Mouse (Mus musculus): Measurements from ENCODE around the gene Maml3. TPM values are rescaled to one million over a fixed set of nuclear protein-coding genes. Genes with fewer than 3 reads are reported as not detected.
A peak's percentile ranks its signal among the peaks of the same experiment; 100 is the strongest.

The Maml3 gene
- total and polyA plus RNA-seq, 3 experiments: 0.81 to 1.8 (median 0.98) TPM

- TF ChIP-seq SMC3 (IDR thresholded peaks at IDR 0.05; ENCODE audit: low read depth, low read length): no peak
These were observed 326.7 kb downstream of the Maml3 start (continued) for GRCm38 (mm10) chr3:51778179-51778578.

DNA sequence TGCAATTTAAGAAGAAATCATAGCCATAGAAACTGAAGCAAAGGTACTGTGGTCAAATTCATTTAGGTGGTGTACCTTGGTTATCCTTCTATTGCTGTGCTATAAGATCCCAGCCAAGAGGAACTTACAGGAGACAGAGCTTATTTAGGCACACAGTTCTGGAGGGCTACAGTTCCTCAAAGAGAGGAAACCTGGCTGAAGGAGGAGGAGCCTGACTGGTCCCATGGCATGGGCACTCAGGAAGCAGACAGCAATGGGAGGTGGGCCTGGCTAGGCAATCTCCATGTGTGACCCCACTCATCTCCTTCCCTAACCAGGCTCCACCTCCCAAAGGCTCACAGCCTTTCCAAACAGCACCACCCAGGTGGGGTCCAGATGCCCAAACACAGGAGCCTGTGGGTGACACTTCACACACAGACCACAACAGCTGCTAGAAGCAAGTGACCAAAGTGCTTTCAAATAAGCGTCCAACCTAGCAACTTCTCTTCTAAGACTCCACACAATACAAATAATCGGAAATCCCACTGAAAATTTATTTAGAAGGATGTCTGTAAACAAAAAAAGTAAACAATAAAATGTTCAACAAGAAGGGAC, 328.8 kb downstream of the Maml3 start:
- dilution Hi-C loops (cut with MboI; ENCODE audit: extremely low pct_ligation_motif_present, extremely low pct_unique_long_range_greater_than_20kb, low sequenced_read_pairs) (no loop called here), in situ Hi-C loops (cut with MboI; ENCODE audit: low pct_ligation_motif_present, low pct_unique_long_range_greater_than_20kb, low sequenced_read_pairs) (no loop called here)
- TF ChIP-seq ETS1 (conservative IDR thresholded peaks at IDR 0.05; ENCODE audit: low read depth, low read length): no peak
- TF ChIP-seq USF2 (conservative IDR thresholded peaks at IDR 0.05; ENCODE audit: low read depth, low read length): no peak
- no peak for TF ChIP-seq RCOR1 (conservative IDR thresholded peaks at IDR 0.05; ENCODE audit: low read depth, low read length)
- TF ChIP-seq MEF2A (IDR thresholded peaks at IDR 0.05; ENCODE audit: borderline replicate concordance, low read depth, low read length): no peak
- TF ChIP-seq HCFC1 (IDR thresholded peaks at IDR 0.05; ENCODE audit: low read depth, low read length): no peak
- TF ChIP-seq MAZ (IDR thresholded peaks at IDR 0.05; ENCODE audit: low read depth, low read length): no peak
- TF ChIP-seq JUN (IDR thresholded peaks at IDR 0.05; ENCODE audit: insufficient read depth, low read depth, low read length): no peak
- no peak for TF ChIP-seq TCF12 (IDR thresholded peaks at IDR 0.05; ENCODE audit: low read depth, low read length)
- TF ChIP-seq MAX (IDR thresholded peaks at IDR 0.05; ENCODE audit: low read length): no peak
- Histone ChIP-seq H3K4me1 (ENCODE audit: control insufficient read depth in 1 of 2, insufficient read depth in 2 of 2) (peaks cover 19 to 38% of the 10 kb centered on the region in 2 experiments), H3K4me3 (replicated peaks in 1 of 3; ENCODE audit: low read depth in 2 of 3, low read length in 2 of 3, poor library complexity in 1 of 3) (no peak overlapping the region), H3K36me3 (replicated peaks in 1 of 2; ENCODE audit: control insufficient read depth in 1 of 2, insufficient read depth in 1 of 2, low read length in 1 of 2) (peaks cover 0 to 5% of the 10 kb centered on the region in 2 experiments), H3K27me3 (replicated peaks) (no peaks in the 10 kb centered on the region), H3K4me2 (ENCODE audit: insufficient read depth, low read depth, poor library complexity, severe bottlenecking) (no peak overlapping the region), H3K79me2 (replicated peaks; ENCODE audit: control insufficient read depth, extremely low read depth, insufficient read depth, poor library complexity, severe bottlenecking) (no peaks in the 10 kb centered on the region), H3K9ac (ENCODE audit: insufficient read depth, low read depth) (no peak overlapping the region), H3K27ac (ENCODE audit: insufficient read depth, low read depth) (no peak overlapping the region), H3K9me3 (replicated peaks; ENCODE audit: low read length) (no peaks in the 10 kb centered on the region)
- no peak for DNase-seq (ENCODE audit: extremely low read depth)

- dilution Hi-C loops (cut with MboI; ENCODE audit: extremely low pct_ligation_motif_present, extremely low pct_unique_long_range_greater_than_20kb, low sequenced_read_pairs): no loop called here
- Histone ChIP-seq H3K9me3 (replicated peaks; ENCODE audit: low read length) (peaks cover 11% of the 10 kb centered on the region), H3K36me3 (replicated peaks in 1 of 2; ENCODE audit: control insufficient read depth in 1 of 2, insufficient read depth in 1 of 2, low read length in 1 of 2) (peaks cover 0 to 8% of the 10 kb centered on the region in 2 experiments), H3K27me3 (replicated peaks) (no peaks in the 10 kb centered on the region), H3K27ac (ENCODE audit: insufficient read depth, low read depth) (no peak overlapping the region), H3K79me2 (replicated peaks; ENCODE audit: control insufficient read depth, extremely low read depth, insufficient read depth, poor library complexity, severe bottlenecking) (no peaks in the 10 kb centered on the region), H3K4me1 (ENCODE audit: control insufficient read depth in 1 of 2, insufficient read depth in 2 of 2) (peaks cover 20 to 43% of the 10 kb centered on the region in 2 experiments), H3K4me2 (ENCODE audit: insufficient read depth, low read depth, poor library complexity, severe bottlenecking) (no peak overlapping the region), H3K4me3 (replicated peaks in 1 of 3; ENCODE audit: low read depth in 2 of 3, low read length in 2 of 3, poor library complexity in 1 of 3) (no peak overlapping the region), H3K9ac (ENCODE audit: insufficient read depth, low read depth) (0 out of 2 replicates have a peak overlapping the region, but pooled peaks have one; percentile 15)
- DNase-seq (ENCODE audit: extremely low read depth): no peak
- in situ Hi-C loops (cut with MboI; ENCODE audit: low pct_ligation_motif_present, low pct_unique_long_range_greater_than_20kb, low sequenced_read_pairs): no loop called here
- TF ChIP-seq NELFE (IDR thresholded peaks at IDR 0.05; ENCODE audit: low read depth, low read length): no peak
- no peak for TF ChIP-seq CTCF (conservative IDR thresholded peaks at IDR 0.05 in 1 of 2, IDR thresholded peaks at IDR 0.05 in 1 of 2; ENCODE audit: low read depth in 2 of 2, low read length in 2 of 2)
- TF ChIP-seq ZC3H11A (IDR thresholded peaks at IDR 0.05; ENCODE audit: low read depth, low read length): no peak
- TF ChIP-seq IRF4 (IDR thresholded peaks at IDR 0.05; ENCODE audit: low read depth, low read length): no peak
- no peak for TF ChIP-seq JUND (conservative IDR thresholded peaks at IDR 0.05; ENCODE audit: low read depth, low read length)
- no peak for TF ChIP-seq SMC3 (IDR thresholded peaks at IDR 0.05; ENCODE audit: low read depth, low read length)
- TF ChIP-seq MEF2A (IDR thresholded peaks at IDR 0.05; ENCODE audit: borderline replicate concordance, low read depth, low read length): 0 out of 2 replicates have a peak, but pooled peaks have one; percentile 11
- TF ChIP-seq BHLHE40 (IDR thresholded peaks at IDR 0.05; ENCODE audit: low read depth, low read length): peak; percentile 68
- no peak for TF ChIP-seq POLR2A (IDR thresholded peaks at IDR 0.05; ENCODE audit: low read depth, low read length)
- peak; percentile 71; the same call in 1 of the 2 replicates for TF ChIP-seq EP300 (IDR thresholded peaks at IDR 0.05; ENCODE audit: low read length)
- TF ChIP-seq CHD1 (IDR thresholded peaks at IDR 0.05; ENCODE audit: low read depth, low read length): no peak
- no peak for TF ChIP-seq ZNF384 (IDR thresholded peaks at IDR 0.05; ENCODE audit: low read depth, low read length)
- no peak for TF ChIP-seq GABPA (IDR thresholded peaks at IDR 0.05; ENCODE audit: insufficient replicate concordance, low read depth, low read length)
- TF ChIP-seq CHD2 (IDR thresholded peaks at IDR 0.05; ENCODE audit: low read length): no peak
- TF ChIP-seq ZMIZ1 (IDR thresholded peaks at IDR 0.05; ENCODE audit: low read depth, low read length): no peak
- no peak for TF ChIP-seq KAT2A (IDR thresholded peaks at IDR 0.05; ENCODE audit: insufficient replicate concordance, low read length)
- no peak for TF ChIP-seq MAFK (IDR thresholded peaks at IDR 0.05; ENCODE audit: insufficient replicate concordance, low read length)
- no peak for TF ChIP-seq MXI1 (IDR thresholded peaks at IDR 0.05; ENCODE audit: low read depth, low read length)
- no peak; the same call in 1 of the 2 replicates for TF ChIP-seq RCOR1 (conservative IDR thresholded peaks at IDR 0.05; ENCODE audit: low read depth, low read length)
- TF ChIP-seq MAZ (IDR thresholded peaks at IDR 0.05; ENCODE audit: low read depth, low read length): no peak
- TF ChIP-seq JUN (IDR thresholded peaks at IDR 0.05; ENCODE audit: insufficient read depth, low read depth, low read length): no peak
- no peak for TF ChIP-seq USF2 (conservative IDR thresholded peaks at IDR 0.05; ENCODE audit: low read depth, low read length)
- TF ChIP-seq TBP (conservative IDR thresholded peaks at IDR 0.05; ENCODE audit: low read depth, low read length): no peak
- TF ChIP-seq UBTF (IDR thresholded peaks at IDR 0.05; ENCODE audit: low read depth, low read length): no peak
- no peak for TF ChIP-seq HCFC1 (IDR thresholded peaks at IDR 0.05; ENCODE audit: low read depth, low read length)
- TF ChIP-seq POLR2AphosphoS2 (IDR thresholded peaks at IDR 0.05; ENCODE audit: low read depth, low read length): no peak
- TF ChIP-seq MAX (IDR thresholded peaks at IDR 0.05; ENCODE audit: low read length): no peak
These were observed 331.3 kb downstream of the Maml3 start for GRCm38 (mm10) chr3:51773587-51773986.

Data from CH12.LX (cell line).